Comparison of ENCODE assay signal across 28 mouse cellular contexts in the genomic region with DNA sequence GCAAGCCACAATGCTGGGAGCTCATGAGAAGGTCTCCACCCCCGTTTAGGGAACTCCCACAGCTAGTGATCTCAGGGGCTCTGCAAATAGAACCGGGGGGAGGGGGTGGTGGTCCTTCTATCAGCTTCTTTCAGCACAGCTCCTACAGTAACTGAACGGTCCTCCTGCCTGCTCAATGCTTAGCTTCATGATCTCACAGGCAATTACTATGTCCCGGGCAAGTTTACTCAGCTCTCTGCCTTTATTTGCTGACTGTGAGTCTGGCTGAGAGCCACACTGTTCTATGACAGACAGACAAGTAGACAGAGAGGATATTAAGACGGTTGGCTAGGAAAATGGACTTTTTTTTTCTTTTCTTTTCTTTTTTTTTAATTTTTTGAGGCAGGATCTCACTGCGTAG. TPM values are rescaled to one million over a fixed set of nuclear protein-coding genes. Genes with fewer than 3 reads are reported as not detected.
DNase-seq lines count a peak whose midpoint lies in the region; ATAC-seq and TF ChIP-seq lines count a peak whose summit lies in the region.
"Had no signal": no experiment of that assay in that cellular context is flagged by ENCODE, and none has a peak within 500 bp of the region (broad histone marks: within the 10 kb centered on the region; RNA-seq: fewer than 3 reads in every experiment).

No protein-coding gene starts in this region.

- ATAC-seq in liver, embryonic 16.5 days (ENCODE audit: low read depth): peak; percentile 71
- no peak for ATAC-seq in liver, embryonic 12.5 days
- ATAC-seq in lung, embryonic 15.5 days (ENCODE audit: borderline replicate concordance, extremely low read depth, low FRiP score, low TSS enrichment): 0 out of 2 replicates have a peak, but pooled peaks have one; percentile 55
- 0 out of 2 replicates have a peak, but pooled peaks have one; percentile 18 for ATAC-seq in stomach, embryonic 15.5 days (ENCODE audit: insufficient read depth, low FRiP score, low read depth)
- ATAC-seq in stomach, postnatal 0 days (ENCODE audit: low FRiP score, low TSS enrichment): no peak
- ATAC-seq: CD4-positive, CD25-positive, alpha-beta regulatory T cell, adult 4 months; forebrain, embryonic 15.5 days; hindbrain, embryonic 16.5 days had no signal

- DNase-seq in lung, postnatal 14 days: no peak
- DNase-seq in stomach, postnatal 0 days (ENCODE audit: low spot score): no peak
- no peak for DNase-seq in cerebellum, adult 9-10 months
- DNase-seq: adrenal gland, adult 2 months; adrenal gland, postnatal 14 days; cerebellum, adult 11-12 months; cerebellum, adult 8-10 months; cerebellum, postnatal 14 days; gastrocnemius, postnatal 25 days; heart, adult 18-20 months; heart, postnatal 10 days; heart, postnatal 36 days had no signal

- H3K27me3 ChIP-seq in liver, embryonic 16.5 days (ENCODE audit: control insufficient read depth, insufficient read depth, low read depth, low read length): no peaks in the 10 kb centered on the region
- H3K27me3 ChIP-seq in liver, embryonic 12.5 days (replicated peaks): peaks cover 28% of the 10 kb centered on the region
- no peaks in the 10 kb centered on the region; the same call in 1 of the 2 replicates for H3K27me3 ChIP-seq in lung, embryonic 15.5 days
- no peaks in the 10 kb centered on the region for H3K27me3 ChIP-seq in stomach, embryonic 15.5 days (replicated peaks)
- no peaks in the 10 kb centered on the region for H3K27me3 ChIP-seq in stomach, postnatal 0 days (ENCODE audit: control insufficient read depth, insufficient read depth, low read length)
- H3K27me3 ChIP-seq: forebrain, embryonic 15.5 days had no signal

- no peak for TF ChIP-seq EP300 in stomach, postnatal 0 days (optimal IDR thresholded peaks at IDR 0.05)

- no peaks in the 10 kb centered on the region for H3K9me3 ChIP-seq in liver, embryonic 16.5 days (replicated peaks; ENCODE audit: control insufficient read depth, low read length)
- H3K9me3 ChIP-seq in liver, embryonic 12.5 days (replicated peaks): no peaks in the 10 kb centered on the region
- H3K9me3 ChIP-seq in lung, embryonic 15.5 days: no peaks in the 10 kb centered on the region
- no peaks in the 10 kb centered on the region for H3K9me3 ChIP-seq in stomach, embryonic 15.5 days
- H3K9me3 ChIP-seq in stomach, postnatal 0 days (ENCODE audit: control insufficient read depth, low read length): no peaks in the 10 kb centered on the region
- H3K9me3 ChIP-seq: embryonic facial prominence, embryonic 12.5 days; forebrain, embryonic 12.5 days; forebrain, embryonic 15.5 days; heart, embryonic 12.5 days; heart, embryonic 15.5 days; hindbrain, embryonic 10.5 days; hindbrain, embryonic 13.5 days had no signal

- H3K4me2 ChIP-seq in liver, embryonic 16.5 days (ENCODE audit: low read depth, low read length): no peak overlapping the region
- no peak overlapping the region for H3K4me2 ChIP-seq in liver, embryonic 12.5 days
- H3K4me2 ChIP-seq in lung, embryonic 15.5 days: no peak overlapping the region
- no peak overlapping the region for H3K4me2 ChIP-seq in stomach, embryonic 15.5 days
- H3K4me2 ChIP-seq in stomach, postnatal 0 days (replicated peaks; ENCODE audit: low read depth): no peak overlapping the region
- H3K4me2 ChIP-seq: embryonic facial prominence, embryonic 12.5 days; forebrain, embryonic 12.5 days; forebrain, embryonic 15.5 days; heart, embryonic 12.5 days; heart, embryonic 15.5 days; hindbrain, embryonic 13.5 days had no signal

- H3K36me3 ChIP-seq in liver, embryonic 16.5 days (ENCODE audit: control insufficient read depth, insufficient read depth): no peaks in the 10 kb centered on the region
- no peaks in the 10 kb centered on the region for H3K36me3 ChIP-seq in liver, embryonic 12.5 days
- no peaks in the 10 kb centered on the region for H3K36me3 ChIP-seq in lung, embryonic 15.5 days
- no peaks in the 10 kb centered on the region for H3K36me3 ChIP-seq in stomach, embryonic 15.5 days
- no peaks in the 10 kb centered on the region for H3K36me3 ChIP-seq in stomach, postnatal 0 days (ENCODE audit: control insufficient read depth, insufficient read depth, low read length)
- H3K36me3 ChIP-seq: embryonic facial prominence, embryonic 12.5 days; forebrain, embryonic 12.5 days; forebrain, embryonic 15.5 days; heart, embryonic 12.5 days; heart, embryonic 15.5 days; hindbrain, embryonic 10.5 days; hindbrain, embryonic 13.5 days had no signal

- no peak overlapping the region; the same call in 1 of the 2 replicates for H3K27ac ChIP-seq in liver, embryonic 16.5 days (ENCODE audit: low read length)
- no peak overlapping the region for H3K27ac ChIP-seq in liver, embryonic 12.5 days
- no peak overlapping the region for H3K27ac ChIP-seq in lung, embryonic 15.5 days
- no peak overlapping the region for H3K27ac ChIP-seq in stomach, embryonic 15.5 days
- no peak overlapping the region for H3K27ac ChIP-seq in stomach, postnatal 0 days (replicated peaks)
- H3K27ac ChIP-seq: embryonic facial prominence, embryonic 12.5 days; forebrain, embryonic 12.5 days; forebrain, embryonic 15.5 days; heart, embryonic 15.5 days; hindbrain, embryonic 10.5 days; hindbrain, embryonic 13.5 days had no signal

- H3K4me1 ChIP-seq in liver, embryonic 16.5 days (ENCODE audit: control insufficient read depth, low read depth, low read length): no peaks in the 10 kb centered on the region
- H3K4me1 ChIP-seq in liver, embryonic 12.5 days: no peaks in the 10 kb centered on the region
- H3K4me1 ChIP-seq in lung, embryonic 15.5 days: peaks cover 4% of the 10 kb centered on the region; the same call in 1 of the 2 replicates
- peaks cover 3% of the 10 kb centered on the region; the same call in 1 of the 2 replicates for H3K4me1 ChIP-seq in stomach, embryonic 15.5 days
- no peaks in the 10 kb centered on the region for H3K4me1 ChIP-seq in stomach, postnatal 0 days (replicated peaks; ENCODE audit: control insufficient read depth, insufficient read depth)
- H3K4me1 ChIP-seq: heart, embryonic 15.5 days had no signal

- 37% methylated on average over 6 of the region's 6 CpGs for WGBS in liver, embryonic 16.5 days (ENCODE audit: insufficient replicate concordance)
- 37% methylated on average over 6 of the region's 6 CpGs for WGBS in liver, embryonic 12.5 days (ENCODE audit: insufficient replicate concordance)
- WGBS in lung, embryonic 15.5 days: 22% methylated on average over 6 of the region's 6 CpGs
- 46% methylated on average over 6 of the region's 6 CpGs for WGBS in stomach, embryonic 15.5 days
- 34% methylated on average over 6 of the region's 6 CpGs for WGBS in stomach, postnatal 0 days

- no peak for TF ChIP-seq CTCF in stomach, postnatal 0 days (IDR thresholded peaks at IDR 0.05; ENCODE audit: low read depth)

- H3K9ac ChIP-seq in liver, embryonic 16.5 days (ENCODE audit: low read depth, low read length): no peak overlapping the region
- H3K9ac ChIP-seq in liver, embryonic 12.5 days: no peak overlapping the region
- no peak overlapping the region for H3K9ac ChIP-seq in lung, embryonic 15.5 days
- H3K9ac ChIP-seq in stomach, embryonic 15.5 days: no peak overlapping the region
- no peak overlapping the region for H3K9ac ChIP-seq in stomach, postnatal 0 days (ENCODE audit: low read length)
- H3K9ac ChIP-seq: embryonic facial prominence, embryonic 12.5 days; forebrain, embryonic 12.5 days; forebrain, embryonic 15.5 days; heart, embryonic 12.5 days; heart, embryonic 15.5 days; hindbrain, embryonic 13.5 days had no signal

- H3K4me3 ChIP-seq in liver, embryonic 16.5 days (ENCODE audit: low read depth, low read length): no peak overlapping the region
- no peak overlapping the region for H3K4me3 ChIP-seq in liver, embryonic 12.5 days
- no peak overlapping the region for H3K4me3 ChIP-seq in lung, embryonic 15.5 days
- H3K4me3 ChIP-seq in stomach, embryonic 15.5 days (replicated peaks): no peak overlapping the region
- H3K4me3 ChIP-seq in stomach, postnatal 0 days (ENCODE audit: low read depth, low read length): no peak overlapping the region
- H3K4me3 ChIP-seq: embryonic facial prominence, embryonic 12.5 days; erythroblast, embryonic 14.5 days; forebrain, embryonic 12.5 days; forebrain, embryonic 15.5 days; heart, embryonic 12.5 days; heart, embryonic 15.5 days; hindbrain, embryonic 10.5 days; hindbrain, embryonic 13.5 days had no signal

RNA-seq across cellular contexts. Expression of a gene that starts 45.5 kb away (rescaled TPM):
- polyA plus RNA-seq in liver, embryonic 16.5 days (2015; fragmentation: Nextera tagmentation; extraction: Ambion mirVana): 3.4 and 3.7 TPM in 2 replicates
- polyA plus RNA-seq in liver, embryonic 12.5 days (2016; fragmentation: Nextera tagmentation; extraction: Ambion mirVana): 8.5 and 9.3 TPM in 2 replicates
- 0.05 and 0.11 TPM in 2 replicates for polyA plus RNA-seq in lung, embryonic 15.5 days (2015; fragmentation: Nextera tagmentation; extraction: Ambion mirVana)
- polyA plus RNA-seq in stomach, embryonic 15.5 days (2015; fragmentation: Nextera tagmentation; extraction: Ambion mirVana): 0.90 and 1.1 TPM in 2 replicates
- polyA plus RNA-seq in stomach, postnatal 0 days (2015; fragmentation: Nextera tagmentation; extraction: Ambion mirVana): 0.05 and 0.18 TPM in 2 replicates
- polyA plus RNA-seq: C2C12; gonadal fat pad, adult 2 months had no signal

Comparison
In these comparisons a context has a peak if more than half of its experiments do, and no peak if none do; other contexts are left out.
1. ATAC-seq: peak in liver, embryonic 16.5 days (single experiment), lung, embryonic 15.5 days (single experiment) and stomach, embryonic 15.5 days (single experiment); none in liver, embryonic 12.5 days (single experiment) and stomach, postnatal 0 days (single experiment).